Mouse (Mus musculus) heart, adult 2 months (tissue): Measurements from ENCODE around the gene Ier2.

Source experiments
- CTCF ChIP-seq: fragments of 200-600 bp; IDR thresholded peaks from 2 replicates; pipeline ENCODE4 v1.8.1; 2022; ENCODE audit warnings: antibody characterized with exemption, mild to moderate bottlenecking, moderate library complexity
- EP300 ChIP-seq: fragments of 200-500 bp; IDR thresholded peaks from 2 replicates; pipeline ENCODE4 v1.6.1; 2011; ENCODE audit warnings: low read depth, low read length, control low read depth; ENCODE audit not compliant: insufficient read depth

GRCm38 (mm10) chr8:84655336-84656190, 7.1 kb downstream of the Ier2 start:
- TF ChIP-seq CTCF (no peak), EP300 (no peak)
